Mouse (Mus musculus) liver, adult 2 months (tissue): ENCODE measurements around the gene Rgs12.

Source experiments
- CTCF ChIP-seq: fragments of 200-500 bp; IDR thresholded peaks from 2 replicates; pipeline ENCODE4 v1.5.1; 2011; ENCODE audit warnings: low read depth, low read length, control low read depth
- POLR2A ChIP-seq: fragments of 200-500 bp; IDR thresholded peaks from 2 replicates; pipeline ENCODE4 v1.6.1; 2011; ENCODE audit warnings: low read length, control low read depth; ENCODE audit not compliant: insufficient read depth; ENCODE audit errors: extremely low read depth

- no peak for TF ChIP-seq POLR2A
- no peak for TF ChIP-seq CTCF
These were observed 18.9 kb upstream of the Rgs12 start for GRCm38 (mm10) chr5:34930151-34930975.
